Mouse (Mus musculus): ENCODE data around the gene Kynu. TPM values are rescaled to one million over a fixed set of nuclear protein-coding genes. Genes with fewer than 3 reads are reported as not detected.

Kynu gene
- polyA plus RNA-seq, 1 experiment from 2014 or later: 4.6 TPM

- no peaks in the 10 kb centered on the region for H3K27me3 ChIP-seq (replicated peaks; ENCODE audit: control insufficient read depth, insufficient read depth, low read length)
- no peaks in the 10 kb centered on the region for H3K36me3 ChIP-seq (ENCODE audit: control insufficient read depth, insufficient read depth, low read length)
- WGBS: 86% methylated on average over 3 of the region's 3 CpGs
- no peaks in the 10 kb centered on the region for H3K4me1 ChIP-seq (ENCODE audit: control insufficient read depth, insufficient read depth, low read length)
- no peak for ATAC-seq
- H3K4me2 ChIP-seq (ENCODE audit: low read depth, low read length): no peak overlapping the region
- H3K27ac ChIP-seq (ENCODE audit: low read length): no peak overlapping the region
- H3K9ac ChIP-seq (ENCODE audit: low read depth, low read length): no peak overlapping the region
- H3K9me3 ChIP-seq (ENCODE audit: control insufficient read depth, low read length): no peaks in the 10 kb centered on the region
- no peak overlapping the region for H3K4me3 ChIP-seq (ENCODE audit: low read length)
Observed at GRCm38 (mm10) chr2:43561209-43561608, 6.1 kb downstream of the Kynu start.

GRCm38 (mm10) chr2:43562779-43563178 is 7.7 kb downstream of the Kynu start:
- H3K27ac ChIP-seq (ENCODE audit: low read length): no peak overlapping the region
- 78% methylated on average over 9 of the region's 9 CpGs for WGBS
- H3K9me3 ChIP-seq (ENCODE audit: control insufficient read depth, low read length): no peaks in the 10 kb centered on the region
- ATAC-seq: peak; percentile 63; the same call in 1 of the 2 replicates
- H3K4me2 ChIP-seq (ENCODE audit: low read depth, low read length): no peak overlapping the region
- no peaks in the 10 kb centered on the region for H3K4me1 ChIP-seq (ENCODE audit: control insufficient read depth, insufficient read depth, low read length)
- no peaks in the 10 kb centered on the region for H3K27me3 ChIP-seq (replicated peaks; ENCODE audit: control insufficient read depth, insufficient read depth, low read length)
- H3K9ac ChIP-seq (ENCODE audit: low read depth, low read length): no peak overlapping the region
- H3K4me3 ChIP-seq (ENCODE audit: low read length): no peak overlapping the region
- no peaks in the 10 kb centered on the region for H3K36me3 ChIP-seq (ENCODE audit: control insufficient read depth, insufficient read depth, low read length)

- Histone ChIP-seq H3K27me3 (replicated peaks; ENCODE audit: control insufficient read depth, insufficient read depth, low read length) (no peaks in the 10 kb centered on the region), H3K36me3 (ENCODE audit: control insufficient read depth, insufficient read depth, low read length) (no peaks in the 10 kb centered on the region), H3K9ac (ENCODE audit: low read depth, low read length) (no peak overlapping the region), H3K27ac (ENCODE audit: low read length) (no peak overlapping the region), H3K4me2 (ENCODE audit: low read depth, low read length) (no peak overlapping the region), H3K4me3 (ENCODE audit: low read length) (no peak overlapping the region), H3K4me1 (ENCODE audit: control insufficient read depth, insufficient read depth, low read length) (no peaks in the 10 kb centered on the region), H3K9me3 (ENCODE audit: control insufficient read depth, low read length) (no peaks in the 10 kb centered on the region)
- 74% methylated on average over 1 of the region's 1 CpGs for WGBS
- ATAC-seq: peak; percentile 55
Observed at GRCm38 (mm10) chr2:43568406-43568805, 13.3 kb downstream of the Kynu start.

DNA sequence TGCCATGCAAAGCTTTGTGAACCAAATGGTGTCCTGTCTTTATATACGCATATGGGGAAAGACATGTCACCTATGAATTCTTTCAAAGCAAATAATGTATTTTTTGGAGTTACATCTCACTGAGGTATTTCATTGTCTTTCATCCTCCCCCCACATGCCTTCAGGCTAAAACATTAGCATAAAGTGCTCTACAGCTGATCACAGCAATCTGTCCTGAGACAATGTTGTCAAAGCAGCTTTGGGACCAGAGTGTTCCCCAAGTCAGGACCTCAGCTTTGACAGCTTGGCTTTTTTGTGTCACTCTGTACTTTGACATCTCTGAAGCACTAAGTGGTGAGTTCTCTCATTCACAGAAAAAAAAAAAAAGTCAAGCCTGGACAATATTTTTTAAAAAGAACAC is 18.4 kb downstream of the Kynu start:
- H3K4me1 ChIP-seq (ENCODE audit: control insufficient read depth, insufficient read depth, low read length): no peaks in the 10 kb centered on the region
- ATAC-seq: no peak

DNA sequence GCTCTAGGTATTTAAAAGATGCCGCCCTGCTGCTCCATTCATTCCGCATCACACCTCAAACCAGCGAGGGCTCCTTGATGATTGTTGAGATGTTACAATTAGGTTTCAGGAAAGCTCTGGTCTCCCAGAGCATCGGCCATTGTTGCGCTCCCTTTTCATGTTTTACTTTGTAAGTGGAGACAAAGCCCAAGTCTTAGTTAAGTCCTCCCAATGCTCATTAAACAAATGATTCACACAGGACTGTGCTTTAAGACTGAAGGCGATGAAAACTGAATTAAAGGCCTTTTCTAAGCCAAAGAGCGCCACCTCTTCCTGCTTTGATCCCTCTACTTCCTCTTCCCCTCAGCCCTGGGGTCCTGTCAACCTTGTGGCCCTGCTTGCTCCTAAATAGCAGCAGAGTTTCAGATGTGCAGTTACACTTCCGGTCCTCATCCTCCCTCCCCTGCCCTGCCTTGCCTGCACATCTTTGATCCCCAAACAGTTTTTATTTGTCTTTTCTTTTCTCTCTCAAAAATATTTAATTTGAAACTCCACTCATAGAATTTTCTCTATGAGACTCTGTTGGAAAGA is 28.2 kb downstream of the Kynu start:
- ATAC-seq: no peak
- 67% methylated on average over 8 of the region's 8 CpGs for WGBS
- H3K9ac ChIP-seq (ENCODE audit: low read depth, low read length): no peak overlapping the region
- H3K27ac ChIP-seq (ENCODE audit: low read length): no peak overlapping the region
- H3K4me3 ChIP-seq (ENCODE audit: low read length): no peak overlapping the region
- no peaks in the 10 kb centered on the region for H3K9me3 ChIP-seq (ENCODE audit: control insufficient read depth, low read length)
- H3K36me3 ChIP-seq (ENCODE audit: control insufficient read depth, insufficient read depth, low read length): no peaks in the 10 kb centered on the region
- no peak overlapping the region for H3K4me2 ChIP-seq (ENCODE audit: low read depth, low read length)
- H3K27me3 ChIP-seq (replicated peaks; ENCODE audit: control insufficient read depth, insufficient read depth, low read length): no peaks in the 10 kb centered on the region
- H3K4me1 ChIP-seq (ENCODE audit: control insufficient read depth, insufficient read depth, low read length): no peaks in the 10 kb centered on the region

More for the DNA sequence above, 18.4 kb downstream of the Kynu start:
- H3K27me3 ChIP-seq (replicated peaks; ENCODE audit: control insufficient read depth, insufficient read depth, low read length): no peaks in the 10 kb centered on the region
- no peaks in the 10 kb centered on the region for H3K9me3 ChIP-seq (ENCODE audit: control insufficient read depth, low read length)
- H3K4me3 ChIP-seq (ENCODE audit: low read length): no peak overlapping the region
- no peaks in the 10 kb centered on the region for H3K36me3 ChIP-seq (ENCODE audit: control insufficient read depth, insufficient read depth, low read length)
- H3K9ac ChIP-seq (ENCODE audit: low read depth, low read length): no peak overlapping the region
- no peak overlapping the region for H3K4me2 ChIP-seq (ENCODE audit: low read depth, low read length)
- WGBS: 94% methylated on average over 1 of the region's 1 CpGs
- no peak overlapping the region for H3K27ac ChIP-seq (ENCODE audit: low read length)

DNA sequence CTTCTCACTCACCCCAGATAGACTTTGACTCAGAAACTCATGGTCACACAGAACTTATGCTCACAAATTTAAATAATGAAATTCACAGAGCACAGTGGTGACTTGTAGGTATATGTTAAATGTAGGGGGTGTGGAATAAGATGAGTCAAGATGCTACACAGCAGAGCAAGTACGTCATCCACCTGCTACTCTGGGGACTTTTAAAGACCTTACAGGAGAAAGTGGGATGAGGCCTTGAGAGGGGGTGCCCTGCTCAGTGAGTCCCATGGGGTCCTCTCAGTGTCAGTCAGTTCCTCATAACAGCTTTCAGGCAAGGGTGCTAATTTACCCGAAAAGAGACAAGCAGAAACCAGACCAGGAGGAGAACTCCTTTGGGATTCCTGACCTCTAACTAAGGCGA is 30.4 kb downstream of the Kynu start:
- WGBS: 86% methylated on average over 3 of the region's 3 CpGs
- no peaks in the 10 kb centered on the region for H3K27me3 ChIP-seq (replicated peaks; ENCODE audit: control insufficient read depth, insufficient read depth, low read length)
- no peak overlapping the region for H3K4me2 ChIP-seq (ENCODE audit: low read depth, low read length)
- H3K4me3 ChIP-seq (ENCODE audit: low read length): no peak overlapping the region
- no peak overlapping the region for H3K27ac ChIP-seq (ENCODE audit: low read length)
- H3K36me3 ChIP-seq (ENCODE audit: control insufficient read depth, insufficient read depth, low read length): no peaks in the 10 kb centered on the region
- H3K4me1 ChIP-seq (ENCODE audit: control insufficient read depth, insufficient read depth, low read length): no peaks in the 10 kb centered on the region
- no peaks in the 10 kb centered on the region for H3K9me3 ChIP-seq (ENCODE audit: control insufficient read depth, low read length)
- no peak for ATAC-seq
- no peak overlapping the region for H3K9ac ChIP-seq (ENCODE audit: low read depth, low read length)

DNA sequence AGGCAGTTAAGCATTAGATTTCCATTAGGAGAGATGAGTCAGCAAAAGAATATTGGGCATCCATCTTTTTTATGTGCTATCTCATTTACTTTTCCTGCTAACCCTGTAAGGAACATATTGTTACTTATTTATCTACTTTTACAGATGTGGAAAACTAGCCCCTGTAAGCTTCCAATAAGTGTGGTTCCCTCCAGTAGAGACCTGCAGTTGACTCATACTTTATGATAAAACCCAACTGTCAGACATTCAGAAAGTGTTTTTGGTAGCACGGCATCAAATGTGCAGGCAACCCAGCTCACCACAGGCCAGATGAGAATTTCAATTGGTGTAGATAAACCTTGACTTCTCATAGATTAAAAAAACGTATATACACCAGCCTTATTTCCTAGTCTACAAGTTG is 32.7 kb downstream of the Kynu start:
- no peaks in the 10 kb centered on the region for H3K36me3 ChIP-seq (ENCODE audit: control insufficient read depth, insufficient read depth, low read length)
- ATAC-seq: no peak
- no peak overlapping the region for H3K4me2 ChIP-seq (ENCODE audit: low read depth, low read length)
- H3K27ac ChIP-seq (ENCODE audit: low read length): no peak overlapping the region
- no peak overlapping the region for H3K9ac ChIP-seq (ENCODE audit: low read depth, low read length)
- no peaks in the 10 kb centered on the region for H3K27me3 ChIP-seq (replicated peaks; ENCODE audit: control insufficient read depth, insufficient read depth, low read length)
- WGBS: 75% methylated on average over 2 of the region's 2 CpGs
- no peaks in the 10 kb centered on the region for H3K9me3 ChIP-seq (ENCODE audit: control insufficient read depth, low read length)
- H3K4me3 ChIP-seq (ENCODE audit: low read length): no peak overlapping the region
- H3K4me1 ChIP-seq (ENCODE audit: control insufficient read depth, insufficient read depth, low read length): no peaks in the 10 kb centered on the region

DNA sequence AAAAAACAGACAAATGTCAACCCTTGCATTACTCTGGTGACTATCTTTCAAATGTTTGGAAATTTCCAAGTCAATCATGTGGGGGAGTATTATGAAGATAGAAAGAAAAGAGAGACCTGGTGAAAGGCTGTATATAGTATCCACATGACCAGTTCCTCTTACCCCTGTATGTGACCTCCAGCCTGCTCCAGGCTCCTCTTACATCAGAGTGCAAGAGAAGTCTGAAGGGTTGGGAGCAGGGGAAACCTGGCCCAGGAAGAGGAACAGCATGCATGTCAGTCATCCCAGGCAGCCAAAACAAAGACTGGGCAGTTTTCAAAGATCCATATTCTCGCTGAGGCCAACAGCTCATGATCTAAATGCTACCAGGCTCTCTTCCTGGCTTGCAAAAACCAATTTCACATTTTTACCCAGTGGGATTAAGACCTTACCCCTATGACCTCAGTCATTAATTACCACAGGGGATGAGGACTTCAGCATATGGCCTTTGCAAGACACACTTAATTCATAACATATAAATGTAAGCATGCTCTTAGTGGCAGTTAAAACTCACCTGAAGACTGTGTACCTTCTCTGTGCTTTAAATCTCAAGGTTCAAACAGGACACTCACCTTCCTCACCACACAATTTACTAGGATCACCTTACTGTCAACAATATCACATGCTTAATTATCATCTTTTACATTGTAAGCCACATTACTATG is 37.0 kb downstream of the Kynu start:
- no peak for ATAC-seq
- H3K4me1 ChIP-seq (ENCODE audit: control insufficient read depth, insufficient read depth, low read length): no peaks in the 10 kb centered on the region
- H3K9me3 ChIP-seq (ENCODE audit: control insufficient read depth, low read length): no peaks in the 10 kb centered on the region
- H3K4me3 ChIP-seq (ENCODE audit: low read length): no peak overlapping the region
- no peaks in the 10 kb centered on the region for H3K27me3 ChIP-seq (replicated peaks; ENCODE audit: control insufficient read depth, insufficient read depth, low read length)
- no peaks in the 10 kb centered on the region for H3K36me3 ChIP-seq (ENCODE audit: control insufficient read depth, insufficient read depth, low read length)
- no peak overlapping the region for H3K27ac ChIP-seq (ENCODE audit: low read length)
- H3K4me2 ChIP-seq (ENCODE audit: low read depth, low read length): no peak overlapping the region
- 67% methylated on average over 1 of the region's 1 CpGs for WGBS
- H3K9ac ChIP-seq (ENCODE audit: low read depth, low read length): no peak overlapping the region

- peak; percentile 56; the same call in 1 of the 2 replicates for ATAC-seq
- Histone ChIP-seq H3K4me1 (ENCODE audit: control insufficient read depth, insufficient read depth, low read length) (no peaks in the 10 kb centered on the region), H3K27me3 (replicated peaks; ENCODE audit: control insufficient read depth, insufficient read depth, low read length) (no peaks in the 10 kb centered on the region), H3K9me3 (ENCODE audit: control insufficient read depth, low read length) (no peaks in the 10 kb centered on the region), H3K4me3 (ENCODE audit: low read length) (no peak overlapping the region), H3K9ac (ENCODE audit: low read depth, low read length) (no peak overlapping the region), H3K27ac (ENCODE audit: low read length) (no peak overlapping the region), H3K36me3 (ENCODE audit: control insufficient read depth, insufficient read depth, low read length) (no peaks in the 10 kb centered on the region), H3K4me2 (ENCODE audit: low read depth, low read length) (no peak overlapping the region)
- WGBS: 7% methylated on average over 6 of the region's 6 CpGs
Observed at GRCm38 (mm10) chr2:43613571-43613970, 58.4 kb downstream of the Kynu start.

- Histone ChIP-seq H3K4me1 (ENCODE audit: control insufficient read depth, insufficient read depth, low read length) (no peaks in the 10 kb centered on the region), H3K36me3 (ENCODE audit: control insufficient read depth, insufficient read depth, low read length) (no peaks in the 10 kb centered on the region), H3K9ac (ENCODE audit: low read depth, low read length) (no peak overlapping the region), H3K27me3 (replicated peaks; ENCODE audit: control insufficient read depth, insufficient read depth, low read length) (no peaks in the 10 kb centered on the region), H3K27ac (ENCODE audit: low read length) (no peak overlapping the region), H3K4me2 (ENCODE audit: low read depth, low read length) (no peak overlapping the region), H3K9me3 (ENCODE audit: control insufficient read depth, low read length) (no peaks in the 10 kb centered on the region), H3K4me3 (ENCODE audit: low read length) (no peak overlapping the region)
- no peak for ATAC-seq
Observed at GRCm38 (mm10) chr2:43621140-43621539, 66.0 kb downstream of the Kynu start.
